Mouse (Mus musculus) cerebellum, adult 9-10 months (tissue): Measurements from ENCODE around the gene Mybpc2.

Source experiments
- DNase-seq: peaks from one replicate; pipeline ENCODE4 v3.0.0; 2022

Gene Mybpc2

DNA sequence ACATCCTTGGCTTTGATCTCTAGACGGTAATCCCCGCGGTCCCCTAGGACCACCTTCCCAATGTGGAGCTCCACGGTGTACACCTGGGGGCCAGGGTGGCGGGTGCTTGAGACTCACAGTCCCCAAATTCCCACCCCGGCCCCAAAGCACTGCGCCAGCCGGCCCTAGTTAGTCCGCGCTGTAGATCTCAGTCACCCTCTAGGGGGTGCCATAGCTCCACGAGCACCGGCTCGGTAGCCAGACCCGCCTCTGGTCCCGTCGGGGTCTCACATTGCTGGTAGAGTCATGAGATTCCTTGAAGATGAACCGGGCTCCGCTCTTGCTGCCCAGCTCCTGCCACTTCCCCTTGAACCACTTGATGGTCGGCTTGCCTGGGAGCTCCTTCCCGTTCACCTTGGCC is 2.7 kb downstream of the Mybpc2 start:
- DNase-seq: peak; percentile 71

DNA sequence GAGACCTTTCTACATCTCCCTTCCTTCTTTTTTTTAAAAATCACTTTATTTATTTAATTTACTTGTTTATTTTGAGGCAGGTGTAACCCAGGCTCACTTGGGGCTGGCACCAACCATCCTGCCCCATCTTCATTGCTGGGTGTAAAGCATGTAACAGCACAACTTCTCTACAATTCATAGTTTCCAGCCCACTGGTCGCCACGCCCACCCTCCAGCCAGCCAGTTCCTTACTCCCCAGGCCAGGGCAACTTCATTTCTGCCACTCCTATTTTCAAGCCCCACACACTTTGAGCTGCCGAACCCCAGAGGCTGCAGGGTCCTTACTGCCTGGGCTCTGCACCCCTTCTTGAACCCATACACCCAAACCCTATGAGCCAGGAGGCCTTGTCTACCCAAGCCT is 3.5 kb downstream of the Mybpc2 start:
- DNase-seq: no peak

DNA sequence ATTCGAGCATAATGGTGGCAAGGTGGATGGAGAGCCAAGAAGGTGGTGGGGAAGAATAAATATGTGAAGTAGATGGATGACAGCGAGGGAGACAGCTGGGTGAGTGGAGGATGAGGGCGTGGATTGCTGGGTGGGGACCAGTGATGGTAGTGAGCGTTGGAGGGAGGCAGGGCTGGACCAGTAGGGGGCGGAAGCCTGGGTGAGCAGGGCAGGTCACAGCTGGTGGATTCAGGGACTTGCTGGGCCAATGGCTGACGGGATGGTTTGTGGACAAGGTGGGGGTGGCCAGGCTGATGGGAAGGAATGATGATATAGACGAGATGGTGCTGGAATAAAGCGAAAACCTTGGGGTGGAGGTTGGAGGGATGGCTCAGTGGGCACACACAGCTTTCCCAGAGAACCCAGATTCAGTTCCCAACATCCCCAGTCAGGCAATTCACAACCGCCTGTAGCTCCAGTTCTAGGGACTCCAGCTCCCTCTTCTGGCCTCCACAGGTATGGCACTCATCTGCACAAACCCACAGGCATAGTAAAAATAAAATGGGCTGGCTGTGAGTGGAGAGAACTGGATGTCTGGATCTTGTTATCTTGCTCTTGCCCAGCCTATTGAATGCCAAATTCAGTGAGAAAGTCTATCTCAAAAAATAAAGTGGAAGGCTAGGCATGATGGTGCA is 5.1 kb downstream of the Mybpc2 start:
- DNase-seq: no peak

DNA sequence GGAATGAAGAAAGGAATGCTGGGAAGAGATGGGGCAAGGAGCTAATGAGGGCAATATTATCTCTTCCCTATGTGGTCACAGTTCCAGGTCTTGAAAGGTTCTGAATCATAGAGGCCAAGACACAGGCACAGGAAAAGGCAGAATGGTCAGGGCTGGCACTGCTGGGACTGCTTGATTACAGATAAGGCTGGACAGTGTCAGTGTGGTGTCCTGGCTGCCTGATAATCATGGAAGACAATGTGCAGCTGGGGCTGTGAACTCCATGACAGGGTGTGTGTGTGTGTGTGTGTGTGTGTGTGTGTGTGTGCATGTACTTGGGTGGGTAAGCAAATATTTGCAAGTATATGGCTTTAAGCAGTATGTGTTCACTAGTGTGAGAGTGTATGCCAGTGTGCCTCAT is 17.0 kb downstream of the Mybpc2 start:
- no peak for DNase-seq

DNA sequence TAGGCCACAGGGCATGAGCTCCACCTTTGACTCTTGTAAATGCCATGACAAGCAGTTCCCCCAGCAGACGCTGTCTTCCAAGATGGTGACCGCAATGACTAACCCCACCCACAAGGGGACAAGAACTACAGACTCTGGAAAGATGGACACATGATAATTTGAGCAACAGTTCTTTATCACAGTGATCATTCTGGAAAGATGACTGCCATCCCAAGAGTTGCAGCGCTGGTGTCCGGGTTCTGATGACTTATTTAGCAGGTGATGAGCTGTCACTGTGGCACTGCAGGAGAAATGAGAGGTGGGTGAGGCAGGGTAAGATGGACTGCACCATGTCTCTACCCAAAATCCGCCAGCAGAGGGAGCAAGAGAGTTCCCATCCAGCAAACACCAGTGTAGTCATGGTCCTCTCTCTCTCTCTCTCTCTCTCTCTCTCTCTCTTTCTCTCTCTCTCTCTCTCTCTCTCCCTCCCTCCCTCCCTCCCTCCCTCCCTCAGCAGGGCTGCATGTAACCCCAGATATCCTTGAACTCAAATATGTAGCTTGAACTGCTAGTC is 22.8 kb downstream of the Mybpc2 start:
- DNase-seq: no peak

DNA sequence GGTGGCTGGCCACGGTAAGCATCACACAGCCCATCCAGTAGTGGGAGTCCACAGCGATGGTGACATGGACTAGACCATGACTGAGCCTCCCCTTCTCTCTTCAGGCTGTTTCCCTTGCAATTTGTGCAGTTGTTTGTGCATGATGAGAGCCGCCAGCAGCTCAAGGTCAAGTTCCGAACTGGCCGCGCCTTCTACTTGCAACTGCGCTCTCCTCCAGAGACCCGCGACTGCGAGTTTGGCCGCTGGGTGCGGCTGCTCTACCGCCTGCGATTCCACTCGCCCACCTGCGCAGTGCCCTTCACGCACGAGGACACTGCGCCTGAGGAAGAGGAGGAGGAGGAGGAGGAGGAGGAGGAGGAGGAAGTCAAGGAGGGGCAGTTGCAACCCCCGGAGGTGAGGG is 24.4 kb downstream of the Mybpc2 start:
- DNase-seq: no peak

DNA sequence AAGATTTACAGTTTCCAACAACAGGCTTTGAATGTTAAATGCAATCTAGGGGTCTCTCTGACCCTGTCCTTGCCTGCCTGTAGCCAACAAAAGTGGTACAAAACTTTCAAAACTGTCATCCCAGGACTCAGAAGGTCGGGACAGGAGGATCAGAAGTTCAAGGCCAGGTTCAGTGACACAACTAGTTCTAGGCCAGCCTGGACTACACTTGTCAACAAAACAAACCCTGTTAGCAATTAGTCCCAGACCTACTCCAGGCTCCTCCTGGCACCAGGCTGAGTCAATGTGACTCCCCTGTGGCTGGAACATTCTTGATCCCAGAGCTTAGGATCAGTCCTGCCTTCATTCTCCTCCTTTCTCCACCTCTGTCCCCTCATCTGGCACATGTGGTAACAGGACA is 25.5 kb downstream of the Mybpc2 start:
- no peak for DNase-seq

DNA sequence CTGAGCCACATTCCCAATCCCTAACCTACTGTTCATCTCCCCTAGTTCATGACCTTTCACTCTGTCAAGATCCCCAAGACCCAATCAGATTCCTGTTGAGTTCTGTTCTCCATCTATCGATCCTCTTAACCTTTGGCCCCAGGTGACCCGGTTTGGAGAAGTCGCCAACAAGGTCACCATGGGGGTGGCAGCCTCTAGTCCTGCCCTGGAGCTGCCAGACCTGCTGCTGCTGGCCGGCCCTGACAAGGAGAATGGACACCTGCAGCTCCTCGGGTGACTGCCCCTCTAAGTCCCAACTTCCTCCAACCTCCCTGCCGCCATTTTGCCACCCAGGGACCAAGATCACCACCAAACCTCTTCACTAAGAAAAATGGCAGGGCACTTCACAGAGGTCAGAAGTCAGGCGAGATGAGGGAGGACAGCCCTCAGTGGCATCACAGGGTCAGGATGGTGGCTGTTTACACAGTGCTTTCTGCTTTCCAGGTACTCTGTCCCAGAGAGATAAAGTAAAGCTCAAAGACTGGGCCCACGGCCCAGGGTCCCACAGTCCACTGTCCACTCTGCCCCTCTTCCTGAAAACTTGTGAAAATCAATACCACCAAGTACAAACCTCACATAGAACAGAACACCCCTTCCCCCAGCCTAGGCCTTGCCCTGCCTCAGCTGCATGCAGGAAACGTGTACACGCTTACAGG is 26.9 kb downstream of the Mybpc2 start:
- DNase-seq: peak; percentile 58

DNA sequence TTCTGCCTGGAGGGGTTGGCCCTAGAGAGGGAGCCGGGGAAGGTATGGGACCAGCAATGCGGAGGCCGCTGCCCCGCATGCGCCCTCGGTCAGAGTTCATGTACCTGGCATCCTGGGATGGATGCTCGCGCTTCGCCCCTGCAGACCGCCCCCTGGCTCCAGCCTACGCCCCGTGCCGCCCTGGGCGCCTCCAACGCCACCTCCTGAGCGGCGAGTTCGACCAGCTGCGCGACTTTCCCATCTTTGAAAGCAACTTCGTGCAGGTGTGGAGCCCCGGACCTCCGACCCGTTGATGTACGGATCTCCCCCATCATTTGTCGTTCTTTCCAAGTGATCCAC is 27.7 kb downstream of the Mybpc2 start:
- DNase-seq: no peak

DNA sequence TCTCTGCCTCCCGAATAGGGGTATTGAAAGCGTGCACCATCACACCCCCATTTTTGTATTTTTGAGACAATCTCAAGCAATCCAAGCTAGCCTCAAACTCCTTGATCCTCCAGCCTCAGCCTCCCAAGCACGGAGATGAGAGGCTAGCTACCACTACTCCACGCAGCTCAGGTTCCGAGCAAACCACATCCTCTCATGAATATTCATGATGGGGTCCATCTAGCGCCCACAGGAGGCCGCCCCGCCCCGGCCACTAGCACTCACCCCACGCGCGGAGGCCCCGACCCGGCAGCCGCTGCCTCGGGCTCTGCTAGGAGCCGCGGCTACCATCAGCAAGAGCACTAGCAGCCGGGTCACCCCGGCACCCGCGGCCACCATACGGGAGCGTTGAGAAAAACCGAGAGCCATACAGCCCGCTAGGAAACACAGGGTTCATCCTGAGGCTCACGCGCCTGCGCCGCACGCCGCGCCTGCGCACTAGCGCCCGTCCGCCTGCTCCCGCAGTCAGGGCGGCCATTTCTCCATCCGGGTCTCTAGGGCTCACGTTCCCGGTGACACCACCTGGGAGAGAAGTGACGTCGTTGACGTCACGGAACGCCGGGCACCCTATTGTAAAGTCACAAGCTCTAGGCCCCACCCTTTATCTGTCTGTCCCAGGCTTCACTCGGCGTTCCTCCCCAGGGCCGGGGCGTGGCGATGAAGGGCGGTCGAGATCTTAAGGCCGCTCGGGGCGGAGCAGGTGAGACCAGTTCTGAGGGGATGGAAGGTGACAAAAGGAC is 28.3 kb downstream of the Mybpc2 start, which contains the start of the genes Emc10 and Fam71e1:
Gene Emc10 (minus strand): TSS at position 538 of the 779 bp plus-strand sequence.
Gene Fam71e1 (plus strand): TSS at position 590 of the 779 bp plus-strand sequence.
- peak; percentile 100 for DNase-seq

DNA sequence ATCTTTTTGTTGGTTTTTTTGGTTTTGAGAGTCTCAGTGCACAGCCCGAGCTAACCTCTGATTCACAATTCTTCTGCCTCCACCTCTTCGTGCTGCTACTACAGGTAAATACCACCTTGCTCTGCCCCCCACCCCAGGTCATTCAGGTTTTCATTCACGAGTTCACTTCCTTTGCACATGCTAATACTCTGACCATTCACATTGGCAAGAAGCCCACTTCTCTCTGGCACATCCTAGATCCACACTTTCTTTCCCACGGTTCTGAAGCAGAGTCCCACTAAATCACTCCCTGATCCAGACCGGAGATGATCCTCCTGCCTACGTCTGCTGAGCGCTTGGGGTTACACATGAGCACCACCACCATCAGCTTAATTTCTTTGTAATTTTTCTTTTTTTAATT is 29.4 kb downstream of the Mybpc2 start:
- peak; percentile 62 for DNase-seq

DNA sequence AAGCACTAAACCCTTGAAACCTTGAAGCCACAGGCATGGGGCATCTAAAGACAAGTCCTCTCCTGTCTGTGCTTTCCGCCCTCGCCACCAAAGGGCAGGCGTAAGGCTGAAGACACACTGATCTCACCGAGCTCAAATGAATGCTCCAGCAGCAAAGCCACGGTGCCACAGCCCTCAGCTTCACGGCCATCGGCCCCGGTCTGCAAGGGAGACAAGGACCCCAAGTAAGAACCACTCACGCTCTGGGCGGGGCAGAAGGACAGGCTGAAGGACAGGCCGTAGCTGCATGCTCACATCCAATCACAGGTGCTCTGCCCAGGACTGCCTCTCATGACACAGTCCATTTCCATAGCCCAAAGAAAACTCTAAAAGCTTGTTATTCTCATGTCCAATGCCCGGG is 29.8 kb downstream of the Mybpc2 start:
- peak; percentile 46 for DNase-seq

DNA sequence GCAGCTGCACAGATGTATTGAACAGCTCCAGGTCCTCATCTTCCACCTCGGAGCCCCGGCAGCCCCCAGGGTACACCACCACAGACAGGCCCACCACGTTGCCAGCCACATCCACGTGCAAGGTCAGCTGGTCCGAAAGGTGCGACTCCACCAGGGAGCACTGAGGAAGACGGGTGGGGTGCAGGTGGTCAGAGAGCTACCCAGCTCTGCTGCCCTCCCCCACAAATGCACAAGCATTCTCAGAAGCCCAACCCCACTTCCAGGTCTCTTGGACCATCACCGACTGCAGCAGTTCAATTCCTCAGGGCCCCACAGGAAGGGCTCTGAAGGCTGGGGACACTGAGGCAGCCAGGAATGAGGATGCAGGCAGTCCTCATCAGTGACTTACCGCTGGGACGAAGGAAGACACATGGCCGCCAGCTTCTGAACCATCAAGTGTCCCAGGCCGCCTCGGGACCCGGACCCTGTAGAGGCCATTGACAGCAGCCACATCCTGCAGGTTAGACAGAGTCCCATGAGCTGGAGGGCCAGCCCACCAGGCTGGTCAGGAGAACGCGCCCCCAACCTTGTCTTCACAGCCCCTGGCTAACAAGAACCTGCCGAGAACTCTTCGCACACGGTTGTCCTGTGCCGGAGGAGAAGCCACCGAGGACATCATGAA is 32.2 kb downstream of the Mybpc2 start:
- DNase-seq: peak; percentile 31

DNA sequence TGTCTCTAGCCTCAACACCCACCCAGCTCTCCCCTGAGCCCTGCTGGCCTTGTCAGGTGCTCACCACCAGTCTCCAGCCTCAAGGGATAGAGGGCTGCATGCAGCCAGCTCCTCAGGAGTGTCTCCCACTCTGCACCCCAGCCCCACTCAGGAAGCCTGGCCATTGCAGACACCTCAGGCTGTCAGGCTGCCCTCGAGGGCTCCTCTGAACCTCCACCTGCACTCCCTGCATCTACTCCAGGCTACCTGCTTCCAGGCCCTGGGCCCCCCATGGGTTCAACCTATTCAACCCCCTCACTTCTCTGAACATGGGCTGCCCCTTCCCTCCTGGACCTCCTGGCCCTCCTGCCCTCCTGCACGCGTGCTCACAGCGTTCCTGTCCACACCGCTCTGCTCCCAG is 33.1 kb downstream of the Mybpc2 start:
- DNase-seq: no peak

DNA sequence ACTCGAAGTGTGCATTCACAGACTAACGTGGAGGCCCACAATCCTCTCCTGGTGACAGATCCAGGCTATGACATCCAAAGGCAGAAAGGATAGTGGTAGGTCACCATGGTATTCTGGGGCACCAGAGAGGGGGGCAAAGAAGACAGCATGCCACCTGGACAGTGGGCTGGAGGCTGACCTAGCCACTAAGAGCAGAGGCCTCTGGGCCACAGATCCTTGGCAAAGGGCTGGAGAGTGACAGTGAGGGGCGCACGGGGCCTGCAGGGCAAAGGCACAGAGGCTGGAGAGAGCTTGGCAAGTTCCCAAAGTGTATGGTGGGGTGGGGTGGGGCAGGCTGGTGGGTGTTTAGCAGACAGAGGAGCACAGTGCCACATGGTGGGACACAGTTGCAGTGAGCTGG is 34.2 kb downstream of the Mybpc2 start:
- DNase-seq: no peak

DNA sequence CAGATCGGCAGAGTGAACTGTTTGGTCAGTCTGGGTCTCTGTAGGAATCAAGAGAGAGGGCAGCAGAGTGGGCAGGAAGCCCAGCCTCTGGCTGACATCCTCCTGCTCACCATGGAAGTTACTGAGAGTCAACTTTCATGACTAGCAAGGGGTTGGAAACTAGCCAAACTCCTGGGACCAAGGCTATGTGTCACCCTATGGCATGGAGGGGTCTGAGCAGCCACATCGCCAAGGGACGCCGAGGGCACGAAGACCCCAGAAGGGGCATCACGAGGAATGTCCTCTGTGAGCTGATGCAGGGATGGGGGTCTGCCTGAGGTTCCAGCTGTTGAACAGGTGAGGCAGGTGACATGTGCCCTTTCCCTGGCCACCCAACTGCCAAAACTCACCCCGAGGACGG is 35.9 kb downstream of the Mybpc2 start:
- peak; percentile 38 for DNase-seq

DNA sequence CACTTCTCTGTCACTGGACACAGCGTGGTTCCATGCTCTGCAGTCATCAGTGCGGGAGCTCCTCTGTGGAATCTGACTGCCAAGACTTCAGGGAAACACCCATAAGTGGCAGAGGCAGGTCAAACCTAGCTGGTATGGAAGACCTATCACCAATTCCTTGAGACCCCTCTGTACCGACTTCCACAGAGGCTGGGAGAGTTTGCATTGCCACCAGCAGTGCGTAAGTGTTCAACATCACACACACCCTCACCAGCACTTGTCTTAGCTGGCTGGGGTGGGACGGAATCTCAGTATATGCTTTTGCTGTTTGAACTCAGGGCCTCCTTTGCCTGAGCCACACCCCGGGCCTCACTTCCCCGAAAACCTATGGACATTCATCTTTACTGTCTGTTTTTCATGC is 36.5 kb downstream of the Mybpc2 start:
- DNase-seq: no peak

DNA sequence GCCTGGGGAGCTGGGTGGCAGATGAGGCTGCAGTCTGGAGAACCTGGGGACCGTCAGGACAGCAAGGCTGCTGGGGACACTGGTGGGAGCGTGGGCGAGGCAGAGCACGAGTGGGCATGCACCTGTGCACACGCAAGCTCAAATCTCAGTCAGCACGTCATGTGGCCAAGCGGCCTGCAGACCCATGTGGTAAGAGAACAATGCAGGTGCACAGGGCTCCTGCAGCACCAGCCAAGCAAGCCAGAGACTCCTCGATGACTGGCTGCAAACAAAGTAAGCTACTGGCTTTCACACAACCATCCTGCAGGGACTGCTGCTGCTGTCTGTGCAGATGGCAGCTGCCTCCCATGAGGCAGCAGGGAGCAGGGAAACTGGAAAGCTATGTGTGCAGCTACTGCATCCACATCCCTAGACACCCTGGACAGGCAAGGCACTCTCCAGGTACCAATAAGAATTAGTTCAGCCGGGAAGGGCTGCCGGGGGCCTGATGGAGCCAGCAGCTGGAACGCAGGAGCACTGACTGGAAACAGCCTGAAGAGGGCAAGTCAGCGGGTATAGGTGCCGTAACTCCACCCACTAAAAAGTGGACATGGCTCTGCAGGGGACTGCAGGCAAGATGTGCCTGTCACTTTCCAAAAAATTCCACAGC is 37.4 kb downstream of the Mybpc2 start:
- no peak for DNase-seq

DNA sequence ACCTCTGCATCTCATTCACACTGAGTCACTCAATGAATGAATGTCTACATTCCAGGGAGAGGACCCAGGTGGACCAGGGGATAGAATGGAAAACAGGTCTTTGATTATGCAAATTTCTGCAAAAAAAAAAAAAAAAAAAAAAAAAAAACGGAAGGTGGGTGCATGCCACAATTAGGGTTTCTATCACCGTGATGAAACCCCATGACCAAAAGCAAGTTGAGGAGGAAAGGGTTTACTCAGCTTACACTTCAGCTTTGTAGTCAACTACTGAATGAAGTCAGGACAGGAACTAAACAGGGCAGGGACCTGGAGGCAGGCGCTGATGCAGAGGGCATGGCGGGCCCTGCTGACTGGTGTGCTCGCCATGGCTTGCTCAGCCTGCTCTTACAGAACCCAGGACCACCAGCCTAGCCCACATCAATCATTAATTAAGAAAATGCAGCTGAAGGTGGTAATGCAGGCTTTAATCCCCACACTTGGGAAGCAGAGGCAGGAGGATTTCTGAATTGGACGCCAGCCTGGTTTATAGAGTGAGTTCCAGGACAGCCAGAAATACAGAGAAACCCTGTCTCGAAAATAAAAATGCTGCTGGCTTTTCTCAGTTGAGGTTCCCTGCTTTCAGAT is 38.8 kb downstream of the Mybpc2 start:
- DNase-seq: no peak

DNA sequence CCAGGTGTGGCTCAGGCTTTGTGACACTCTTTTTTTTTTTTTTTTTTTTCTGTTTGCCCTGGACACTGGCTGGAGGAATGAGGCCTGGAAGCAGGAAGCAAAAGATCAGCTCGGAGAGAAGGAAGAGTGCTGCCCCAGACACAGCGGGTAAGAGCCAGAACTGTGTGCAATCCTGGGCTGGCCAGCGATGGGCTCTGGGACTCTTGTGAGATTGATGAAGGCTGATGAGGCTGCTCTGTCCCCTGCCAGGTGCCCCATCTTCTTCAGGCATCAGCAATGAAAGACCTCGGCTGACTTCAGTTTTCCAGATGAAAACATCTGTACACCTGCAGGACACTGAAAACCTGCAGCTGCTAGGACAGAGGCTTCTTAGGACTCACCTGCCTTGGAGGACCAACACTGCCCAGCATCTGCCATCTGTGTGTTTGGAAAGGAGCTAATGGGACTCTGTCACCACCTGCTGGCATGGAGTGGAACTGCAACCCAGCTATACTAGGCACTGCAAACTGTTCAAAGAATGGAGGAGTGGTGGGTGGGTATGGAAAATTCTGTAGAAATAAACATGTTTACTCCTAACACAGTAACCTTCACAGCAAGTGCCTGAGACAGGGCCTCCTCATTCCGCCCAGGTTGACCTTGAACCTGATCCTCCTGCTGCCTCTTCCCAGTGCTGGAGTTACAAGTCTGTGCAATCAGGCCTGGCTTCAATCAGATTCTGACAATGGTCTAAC is 39.5 kb downstream of the Mybpc2 start:
- peak; percentile 90 for DNase-seq

DNA sequence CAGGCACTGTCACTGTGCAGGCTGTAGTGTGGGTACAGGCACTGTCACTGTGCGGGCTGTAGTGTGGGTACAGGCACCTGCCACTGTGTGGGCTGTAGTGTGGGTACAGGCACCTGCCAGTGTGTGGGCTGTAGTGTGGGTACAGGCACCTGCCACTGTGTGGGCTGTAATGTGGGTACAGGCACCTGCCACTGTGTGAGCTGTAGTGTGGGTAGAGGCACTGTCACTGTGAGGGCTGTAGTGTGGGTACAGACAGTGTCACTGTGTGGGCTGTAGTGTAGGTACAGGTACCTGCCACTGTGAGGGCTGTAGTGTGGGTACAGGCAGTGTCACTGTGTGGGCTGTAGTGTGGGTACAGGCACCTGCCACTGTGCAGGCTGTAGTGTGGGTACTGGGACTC is 40.3 kb downstream of the Mybpc2 start:
- no peak for DNase-seq
